In genomic region chr3:86960656-86961394, GRCm38 (mm10) we compare ENCODE assay signal across 21 mouse cellular contexts. TPM values are rescaled to one million over a fixed set of nuclear protein-coding genes. Genes with fewer than 3 reads are reported as not detected.
DNase-seq lines count a peak whose midpoint lies in the region; ATAC-seq and TF ChIP-seq lines count a peak whose summit lies in the region.
"Had no signal": no experiment of that assay in that cellular context is flagged by ENCODE, and none has a peak within 500 bp of the region (broad histone marks: within the 10 kb centered on the region; RNA-seq: fewer than 3 reads in every experiment).

No protein-coding gene starts in this region.

- H3K4me1 ChIP-seq in heart, embryonic 16.5 days (ENCODE audit: control insufficient read depth, insufficient read depth, low read length), result no peaks in the 10 kb centered on the region
- no peaks in the 10 kb centered on the region for H3K4me1 ChIP-seq in hindbrain, embryonic 12.5 days
- H3K4me1 ChIP-seq: embryonic facial prominence, embryonic 10.5 days; heart, embryonic 13.5 days; kidney, embryonic 15.5 days; limb, embryonic 15.5 days; neural tube, embryonic 12.5 days had no signal

- intact Hi-C loops in heart, postnatal 36 days (cut with DNase I), result no loop called here
- intact Hi-C loops in gastrocnemius, postnatal 14 days (cut with DNase I; ENCODE audit: low total_unique reads), result no loop called here

- no peak for TF ChIP-seq CTCF in layer of hippocampus, adult 2 months (conservative IDR thresholded peaks at IDR 0.05)

- no peak overlapping the region for H3K9ac ChIP-seq in heart, embryonic 16.5 days (ENCODE audit: low read length)
- H3K9ac ChIP-seq in hindbrain, embryonic 12.5 days, result no peak overlapping the region
- H3K9ac ChIP-seq: heart, embryonic 13.5 days; kidney, embryonic 15.5 days; limb, embryonic 15.5 days; neural tube, embryonic 12.5 days had no signal

- ATAC-seq in heart, embryonic 16.5 days (replicated peaks; ENCODE audit: extremely low read depth, insufficient read depth, low FRiP score), result peak; percentile 41; the same call in 1 of the 2 replicates
- ATAC-seq in activated CD4-positive, CD25-positive, alpha-beta regulatory T cell, adult 4 months, result peak; percentile 76
- no peak for ATAC-seq in hindbrain, embryonic 12.5 days (ENCODE audit: low FRiP score)
- ATAC-seq: forebrain, embryonic 14.5 days; lung, postnatal 0 days had no signal

- H3K4me3 ChIP-seq in heart, embryonic 16.5 days (ENCODE audit: low read length), result no peak overlapping the region
- H3K4me3 ChIP-seq in hindbrain, embryonic 12.5 days, result no peak overlapping the region
- H3K4me3 ChIP-seq in layer of hippocampus, adult 2 months, result no peak overlapping the region
- H3K4me3 ChIP-seq: embryonic facial prominence, embryonic 10.5 days; heart, embryonic 13.5 days; kidney, embryonic 15.5 days; limb, embryonic 15.5 days; neural tube, embryonic 12.5 days had no signal

- 0 out of 2 replicates have a peak overlapping the region, but pooled peaks have one; percentile 7 for H3K27ac ChIP-seq in heart, embryonic 16.5 days (ENCODE audit: low read length)
- H3K27ac ChIP-seq in hindbrain, embryonic 12.5 days, result no peak overlapping the region
- no peak overlapping the region for H3K27ac ChIP-seq in layer of hippocampus, adult 2 months
- H3K27ac ChIP-seq: embryonic facial prominence, embryonic 10.5 days; heart, embryonic 13.5 days; kidney, embryonic 15.5 days; limb, embryonic 15.5 days; neural tube, embryonic 12.5 days had no signal

- H3K36me3 ChIP-seq in heart, embryonic 16.5 days (ENCODE audit: control insufficient read depth, insufficient read depth), result no peaks in the 10 kb centered on the region
- H3K36me3 ChIP-seq in hindbrain, embryonic 12.5 days, result no peaks in the 10 kb centered on the region
- H3K36me3 ChIP-seq: embryonic facial prominence, embryonic 10.5 days; heart, embryonic 13.5 days; kidney, embryonic 15.5 days; limb, embryonic 15.5 days; neural tube, embryonic 12.5 days had no signal

- H3K27me3 ChIP-seq in heart, embryonic 16.5 days (ENCODE audit: control insufficient read depth, insufficient read depth, low read length), result no peaks in the 10 kb centered on the region
- H3K27me3 ChIP-seq in hindbrain, embryonic 12.5 days, result no peaks in the 10 kb centered on the region
- H3K27me3 ChIP-seq: heart, embryonic 13.5 days; kidney, embryonic 15.5 days; limb, embryonic 15.5 days; neural tube, embryonic 12.5 days had no signal

- no peak overlapping the region for H3K4me2 ChIP-seq in heart, embryonic 16.5 days (ENCODE audit: low read depth, low read length)
- H3K4me2 ChIP-seq in hindbrain, embryonic 12.5 days (replicated peaks), result no peak overlapping the region
- H3K4me2 ChIP-seq: heart, embryonic 13.5 days; kidney, embryonic 15.5 days; limb, embryonic 15.5 days; neural tube, embryonic 12.5 days had no signal

- no peak for DNase-seq in heart, postnatal 36 days
- DNase-seq in naive thymus-derived CD4-positive, alpha-beta T cell, adult 2 months (ENCODE audit: low read depth), result peak; percentile 45
- DNase-seq in thymus, postnatal 36 days, result peak; percentile 60 to 72
- DNase-seq in gastrocnemius, postnatal 14 days, result no peak
- no peak for DNase-seq in layer of hippocampus, adult 2 months (ENCODE audit: low spot score in 2 of 2)
- DNase-seq: adrenal gland, adult 2 months; cerebellum, adult 11 months; cerebellum, postnatal 25 days; heart, adult 11 months; layer of hippocampus, postnatal 36 days; right cerebral cortex, postnatal 25 days had no signal

- no peaks in the 10 kb centered on the region for H3K9me3 ChIP-seq in heart, embryonic 16.5 days (replicated peaks; ENCODE audit: control insufficient read depth, low read length)
- H3K9me3 ChIP-seq in hindbrain, embryonic 12.5 days (replicated peaks), result no peaks in the 10 kb centered on the region
- H3K9me3 ChIP-seq: embryonic facial prominence, embryonic 10.5 days; heart, embryonic 13.5 days; kidney, embryonic 15.5 days; limb, embryonic 15.5 days; neural tube, embryonic 12.5 days had no signal

- WGBS in heart, embryonic 16.5 days, result 81% methylated on average over 17 of the region's 17 CpGs
- 87% methylated on average over 17 of the region's 17 CpGs for WGBS in hindbrain, embryonic 12.5 days

RNA-seq across cellular contexts. Expression of gene Cd1d1, which starts 38.4 kb away (rescaled TPM):
- polyA plus RNA-seq in heart, embryonic 16.5 days (2015; fragmentation: Nextera tagmentation; extraction: Ambion mirVana), result 56.4 and 60.7 TPM in 2 replicates
- 1 to 10 TPM; 2.5 to 3.2 TPM for total RNA-seq in heart, postnatal 36 days (2021)
- 100 to 1,000 TPM in 1 of 2 experiments, 10 to 100 TPM in 1; 95.4 to 102 TPM for polyA plus RNA-seq in activated CD4-positive, CD25-positive, alpha-beta regulatory T cell, adult 4 months (2017; shearing (Covaris generic))
- 1 to 10 TPM; 5.9 to 6.7 TPM for total RNA-seq in gastrocnemius, postnatal 14 days (2021)
- 71.0 and 76.1 TPM in 2 replicates for polyA plus RNA-seq in hindbrain, embryonic 12.5 days (2016; fragmentation: Nextera tagmentation; extraction: Ambion mirVana)
- 1 to 10 TPM; 1.4 to 2.0 TPM for total RNA-seq in layer of hippocampus, adult 2 months (2021)

RNA-seq across cellular contexts. Expression of gene Dclk2, which starts 40.2 kb away (rescaled TPM):
- polyA plus RNA-seq in heart, embryonic 16.5 days (2015; fragmentation: Nextera tagmentation; extraction: Ambion mirVana), result 3.9 and 4.5 TPM in 2 replicates
- total RNA-seq in heart, postnatal 36 days (2021), result 1 to 10 TPM in 1 of 2 experiments, under 1 TPM in 1; 1.00 to 1.6 TPM
- 1 to 10 TPM; 2.5 to 5.0 TPM for polyA plus RNA-seq in activated CD4-positive, CD25-positive, alpha-beta regulatory T cell, adult 4 months (2017; shearing (Covaris generic))
- 1 to 10 TPM; 1.8 to 2.5 TPM for total RNA-seq in gastrocnemius, postnatal 14 days (2021)
- polyA plus RNA-seq in hindbrain, embryonic 12.5 days (2016; fragmentation: Nextera tagmentation; extraction: Ambion mirVana), result 74.8 and 88.3 TPM in 2 replicates
- total RNA-seq in layer of hippocampus, adult 2 months (2021), result 100 to 1,000 TPM; 103 to 113 TPM

Comparison
In these comparisons a context has a peak if more than half of its experiments do, and no peak if none do; other contexts are left out.
1. DNase-seq: peak in naive thymus-derived CD4-positive, alpha-beta T cell, adult 2 months (single experiment) and thymus, postnatal 36 days (2 of 2); none in heart, postnatal 36 days (0 of 2), gastrocnemius, postnatal 14 days (single experiment) and layer of hippocampus, adult 2 months (0 of 2).
2. RNA of gene Dclk2, which starts 40.2 kb away (total RNA-seq): 103 to 113 TPM in layer of hippocampus, adult 2 months; 1.8 to 2.5 TPM in gastrocnemius, postnatal 14 days and 1.00 to 1.6 TPM in heart, postnatal 36 days; every median in the first group is over 10 times any median in the second.